Mouse (Mus musculus): ENCODE measurements at regions not wholly inside any gene's neighbourhood (a gene's known extent, or its start where the extent isn't known, plus 50 kb on each side); places are given as distances from the start of the nearest gene placed in this dataset.
A peak's percentile ranks its signal among the peaks of the same experiment; 100 is the strongest.

DNA sequence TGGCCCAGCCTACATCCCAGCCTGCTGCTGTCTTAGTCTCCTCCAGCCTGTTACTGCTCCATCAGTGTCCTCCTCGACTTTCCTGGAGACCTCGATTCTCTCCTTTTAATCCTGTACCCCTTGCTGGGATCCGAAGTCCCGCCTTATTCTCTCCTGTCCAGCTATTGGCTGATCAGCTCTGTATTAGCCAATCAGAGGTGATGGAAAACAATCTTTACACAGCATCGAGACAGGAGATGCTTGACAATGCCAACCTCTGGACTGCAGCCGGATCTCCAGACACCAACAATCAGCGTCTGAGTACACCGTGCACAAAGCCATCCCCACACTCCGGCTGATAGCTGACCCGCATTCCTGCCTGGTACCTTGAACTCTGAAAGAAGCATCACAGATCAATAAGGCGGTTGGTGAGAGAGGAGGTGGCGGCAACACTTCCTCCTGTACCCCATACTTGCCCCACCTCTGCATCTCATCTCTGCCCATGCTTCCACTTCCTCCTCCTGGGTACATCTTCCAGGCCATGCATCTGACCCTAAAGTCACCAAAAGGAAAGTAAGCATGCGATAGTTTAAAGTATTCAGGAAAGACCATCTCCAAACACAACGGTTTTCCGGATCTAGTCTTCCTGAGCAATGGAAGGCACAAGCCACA is 316.4 kb downstream of the Zfp706 start:
- in situ Hi-C loops (cut with MboI; ENCODE audit: low sequenced_read_pairs in 2 of 2, unreplicated experiment in 2 of 2) = no loop called here
- Histone ChIP-seq H3K4me3 (ENCODE audit: insufficient read depth in 1 of 2, low read depth in 1 of 2, low read length in 2 of 2, poor library complexity in 1 of 2, severe bottlenecking in 1 of 2) (peak overlapping the region; percentile 29 to 32; a peak in 2 of 4 replicates), H3K9ac (ENCODE audit: insufficient read depth, low read depth, low read length, poor library complexity, severe bottlenecking) (no peak overlapping the region), H3K27ac (ENCODE audit: insufficient read depth, low read depth, low read length, poor library complexity, severe bottlenecking) (no peak overlapping the region), H3K4me1 (ENCODE audit: control insufficient read depth in 2 of 2, insufficient read depth in 2 of 2, low read length in 2 of 2, poor library complexity in 1 of 2) (peaks cover 6 to 28% of the 10 kb centered on the region in 2 experiments; a peak in 3 of 4 replicates), H3K9me3 (ENCODE audit: control insufficient read depth, insufficient read depth, low read depth, low read length) (no peaks in the 10 kb centered on the region), H3K36me3 (ENCODE audit: control insufficient read depth, insufficient read depth, low read length, poor library complexity, severe bottlenecking) (no peaks in the 10 kb centered on the region)
- no peak for TF ChIP-seq HCFC1 (IDR thresholded peaks at IDR 0.05; ENCODE audit: borderline replicate concordance, insufficient read depth, low read length)
- TF ChIP-seq ZNF384 (IDR thresholded peaks at IDR 0.05; ENCODE audit: low read depth, low read length) = no peak
- no peak for TF ChIP-seq MAFK (IDR thresholded peaks at IDR 0.05; ENCODE audit: insufficient read depth, low read depth, low read length)
- TF ChIP-seq ZC3H11A (IDR thresholded peaks at IDR 0.05; ENCODE audit: borderline replicate concordance, low read depth, low read length) = no peak
- TF ChIP-seq CHD2 (IDR thresholded peaks at IDR 0.05; ENCODE audit: low read depth, low read length) = no peak
- DNase-seq (ENCODE audit: low read depth, low spot score) = no peak

DNA sequence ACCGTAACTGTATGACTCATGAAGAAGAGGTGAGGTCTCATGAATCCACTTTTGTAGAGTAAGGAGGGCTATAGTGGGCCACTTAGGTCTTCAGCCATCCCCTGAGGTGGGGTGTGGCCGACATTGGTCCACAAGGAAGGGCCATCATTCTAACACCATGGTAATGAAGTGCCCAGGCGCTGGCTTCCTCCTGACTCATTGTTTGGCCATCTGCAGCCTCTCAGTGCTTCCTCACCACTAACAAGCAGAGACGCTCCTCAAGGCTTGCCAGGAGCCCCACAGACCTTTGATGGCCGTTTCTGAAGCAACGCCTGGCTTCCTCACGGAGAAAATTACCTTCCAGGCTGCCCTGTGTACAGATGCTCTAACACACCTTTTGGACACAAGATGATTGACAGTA is 317.7 kb downstream of the Zfp706 start:
- no peak for DNase-seq (ENCODE audit: low read depth, low spot score)
- Histone ChIP-seq H3K4me1 (ENCODE audit: control insufficient read depth in 2 of 2, insufficient read depth in 2 of 2, low read length in 2 of 2, poor library complexity in 1 of 2) (peaks cover 6 to 28% of the 10 kb centered on the region in 2 experiments; a peak in 3 of 4 replicates), H3K36me3 (ENCODE audit: control insufficient read depth, insufficient read depth, low read length, poor library complexity, severe bottlenecking) (no peaks in the 10 kb centered on the region), H3K27ac (ENCODE audit: insufficient read depth, low read depth, low read length, poor library complexity, severe bottlenecking) (no peak overlapping the region), H3K4me3 (ENCODE audit: insufficient read depth in 1 of 2, low read depth in 1 of 2, low read length in 2 of 2, poor library complexity in 1 of 2, severe bottlenecking in 1 of 2) (no peak overlapping the region), H3K9me3 (ENCODE audit: control insufficient read depth, insufficient read depth, low read depth, low read length) (no peaks in the 10 kb centered on the region), H3K9ac (ENCODE audit: insufficient read depth, low read depth, low read length, poor library complexity, severe bottlenecking) (no peak overlapping the region)
- TF ChIP-seq HCFC1 (IDR thresholded peaks at IDR 0.05; ENCODE audit: borderline replicate concordance, insufficient read depth, low read length) (no peak), MAFK (IDR thresholded peaks at IDR 0.05; ENCODE audit: insufficient read depth, low read depth, low read length) (no peak), CHD2 (IDR thresholded peaks at IDR 0.05; ENCODE audit: low read depth, low read length) (no peak), ZNF384 (IDR thresholded peaks at IDR 0.05; ENCODE audit: low read depth, low read length) (no peak), ZC3H11A (IDR thresholded peaks at IDR 0.05; ENCODE audit: borderline replicate concordance, low read depth, low read length) (no peak)
- in situ Hi-C loops (cut with MboI; ENCODE audit: low sequenced_read_pairs in 2 of 2, unreplicated experiment in 2 of 2) = no loop called here

DNA sequence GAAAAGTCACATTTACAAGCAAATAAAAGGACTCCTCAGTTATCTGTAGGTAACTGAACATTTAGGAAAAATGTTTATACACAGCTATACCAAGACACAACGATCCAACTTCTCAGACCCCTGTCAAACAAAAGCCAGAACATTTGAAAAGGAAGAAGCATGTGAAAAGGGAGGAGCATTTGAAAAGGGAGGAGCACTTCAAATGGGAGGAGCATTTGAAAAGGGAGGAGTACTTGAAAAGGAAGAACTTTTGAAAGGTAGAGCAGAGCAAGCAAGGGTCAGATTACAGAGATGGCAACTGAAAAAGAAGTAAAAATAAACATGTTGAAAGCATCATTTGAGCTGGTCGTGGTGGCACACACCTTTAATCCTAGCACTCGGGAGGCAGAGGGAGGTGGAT is 318.3 kb downstream of the Zfp706 start:
- in situ Hi-C loops (cut with MboI; ENCODE audit: low sequenced_read_pairs in 2 of 2, unreplicated experiment in 2 of 2) = no loop called here

DNA sequence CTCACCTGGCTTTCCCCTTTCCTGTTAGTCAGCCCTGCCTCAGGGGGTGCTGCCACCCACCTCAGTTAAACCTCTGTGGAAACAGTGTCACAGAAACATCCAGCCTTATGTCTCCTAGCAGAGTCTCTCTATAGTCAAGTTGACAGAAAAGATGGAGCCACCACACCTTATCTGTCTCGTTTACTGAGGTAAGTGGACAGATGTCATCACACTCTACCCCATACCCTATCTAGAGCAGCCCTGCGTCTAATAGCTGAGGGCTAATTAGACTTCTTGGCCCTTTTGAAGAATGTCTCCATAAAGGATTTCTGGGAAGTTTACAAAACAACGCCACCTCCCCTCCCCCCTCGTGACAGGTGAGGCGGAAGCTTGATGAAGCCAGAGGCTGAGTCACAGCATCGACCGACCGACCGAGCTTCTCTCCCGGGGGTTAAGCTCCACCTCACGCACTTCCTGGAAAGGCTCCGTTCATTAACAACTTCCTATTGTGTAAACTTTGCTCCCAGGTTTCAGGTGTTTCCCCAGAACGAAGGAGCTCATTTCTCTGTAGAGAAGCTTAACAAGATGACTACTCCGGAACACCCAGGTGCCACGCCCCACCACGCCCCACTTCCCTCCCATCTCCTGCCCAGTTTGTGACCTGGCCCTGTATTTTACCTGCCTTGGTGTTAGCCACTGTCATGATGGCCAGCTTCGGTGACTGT is 319.4 kb downstream of the Zfp706 start:
- in situ Hi-C loops (cut with MboI; ENCODE audit: low sequenced_read_pairs in 2 of 2, unreplicated experiment in 2 of 2) = no loop called here
- H3K4me1 ChIP-seq (ENCODE audit: control insufficient read depth in 2 of 2, insufficient read depth in 2 of 2, low read length in 2 of 2, poor library complexity in 1 of 2) = peaks cover 6 to 25% of the 10 kb centered on the region in 2 experiments; a peak in 3 of 4 replicates
- no peak for DNase-seq (ENCODE audit: low read depth, low spot score)
- H3K36me3 ChIP-seq (ENCODE audit: control insufficient read depth, insufficient read depth, low read length, poor library complexity, severe bottlenecking) = no peaks in the 10 kb centered on the region
- H3K4me3 ChIP-seq (ENCODE audit: insufficient read depth in 1 of 2, low read depth in 1 of 2, low read length in 2 of 2, poor library complexity in 1 of 2, severe bottlenecking in 1 of 2) = peak overlapping the region in 1 of 2 experiments; percentile 31; a peak in 3 of 4 replicates
- no peaks in the 10 kb centered on the region for H3K9me3 ChIP-seq (ENCODE audit: control insufficient read depth, insufficient read depth, low read depth, low read length)
- H3K9ac ChIP-seq (ENCODE audit: insufficient read depth, low read depth, low read length, poor library complexity, severe bottlenecking) = no peak overlapping the region
- TF ChIP-seq MAFK (IDR thresholded peaks at IDR 0.05; ENCODE audit: insufficient read depth, low read depth, low read length) = no peak
- TF ChIP-seq HCFC1 (IDR thresholded peaks at IDR 0.05; ENCODE audit: borderline replicate concordance, insufficient read depth, low read length) = no peak
- no peak for TF ChIP-seq CHD2 (IDR thresholded peaks at IDR 0.05; ENCODE audit: low read depth, low read length)
- no peak for TF ChIP-seq ZC3H11A (IDR thresholded peaks at IDR 0.05; ENCODE audit: borderline replicate concordance, low read depth, low read length)
- TF ChIP-seq ZNF384 (IDR thresholded peaks at IDR 0.05; ENCODE audit: low read depth, low read length) = no peak
- peak overlapping the region; percentile 46; the same call in 1 of the 2 replicates for H3K27ac ChIP-seq (ENCODE audit: insufficient read depth, low read depth, low read length, poor library complexity, severe bottlenecking)

More for the DNA sequence above, 318.3 kb downstream of the Zfp706 start:
- DNase-seq (ENCODE audit: low read depth, low spot score) = no peak
- H3K4me1 ChIP-seq (ENCODE audit: control insufficient read depth in 2 of 2, insufficient read depth in 2 of 2, low read length in 2 of 2, poor library complexity in 1 of 2) = peaks cover 6 to 25% of the 10 kb centered on the region in 2 experiments; a peak in 3 of 4 replicates
- no peak overlapping the region for H3K9ac ChIP-seq (ENCODE audit: insufficient read depth, low read depth, low read length, poor library complexity, severe bottlenecking)
- H3K27ac ChIP-seq (ENCODE audit: insufficient read depth, low read depth, low read length, poor library complexity, severe bottlenecking) = no peak overlapping the region; the same call in 1 of the 2 replicates
- no peaks in the 10 kb centered on the region for H3K36me3 ChIP-seq (ENCODE audit: control insufficient read depth, insufficient read depth, low read length, poor library complexity, severe bottlenecking)
- TF ChIP-seq MAFK (IDR thresholded peaks at IDR 0.05; ENCODE audit: insufficient read depth, low read depth, low read length) = no peak
- no peak for TF ChIP-seq HCFC1 (IDR thresholded peaks at IDR 0.05; ENCODE audit: borderline replicate concordance, insufficient read depth, low read length)
- TF ChIP-seq ZNF384 (IDR thresholded peaks at IDR 0.05; ENCODE audit: low read depth, low read length) = no peak
- H3K9me3 ChIP-seq (ENCODE audit: control insufficient read depth, insufficient read depth, low read depth, low read length) = no peaks in the 10 kb centered on the region
- H3K4me3 ChIP-seq (ENCODE audit: insufficient read depth in 1 of 2, low read depth in 1 of 2, low read length in 2 of 2, poor library complexity in 1 of 2, severe bottlenecking in 1 of 2) = no peak overlapping the region

Data from ES-E14 (cell line).